Mouse (Mus musculus) lung, postnatal 0 days (tissue): Measurements from ENCODE around the gene Ythdc1.

Source experiments
- CTCF ChIP-seq: IDR thresholded peaks from 2 replicates; pipeline ENCODE4 v1.5.1; 2016; ENCODE audit warnings: antibody characterized with exemption, mild to moderate bottlenecking
- EP300 ChIP-seq: IDR thresholded peaks from 2 replicates; pipeline ENCODE4 v1.6.1; 2016; ENCODE audit warnings: antibody characterized with exemption, mild to moderate bottlenecking, control low read depth

- TF ChIP-seq CTCF (no peak; the same call in 1 of the 2 replicates), EP300 (no peak)
These were observed 33.0 kb upstream of the Ythdc1 start for GRCm38 (mm10) chr5:86771010-86771409.
